Mouse (Mus musculus): ENCODE data around the gene Prlr.

Prlr gene

GRCm38 (mm10) chr15:10177083-10177482, at the start of gene Prlr:
Gene Prlr, plus strand, starts transcription at chr15:10177238.
- peak; percentile 13 for DNase-seq (ENCODE audit: low read depth, low spot score)

GRCm38 (mm10) chr15:10133781-10134180, 43.3 kb upstream of the Prlr start:
- DNase-seq (ENCODE audit: low read depth, low spot score): no peak

- no peak for DNase-seq (ENCODE audit: low read depth, low spot score)
Observed at GRCm38 (mm10) chr15:10134889-10135288, 42.1 kb upstream of the Prlr start.

GRCm38 (mm10) chr15:10144520-10144919, 32.5 kb upstream of the Prlr start:
- DNase-seq (ENCODE audit: low read depth, low spot score): no peak

GRCm38 (mm10) chr15:10148196-10148595, 28.8 kb upstream of the Prlr start:
- DNase-seq (ENCODE audit: low read depth, low spot score): no peak

- no peak for DNase-seq (ENCODE audit: low read depth, low spot score)
Observed at GRCm38 (mm10) chr15:10160663-10161062, 16.4 kb upstream of the Prlr start.

GRCm38 (mm10) chr15:10175078-10175477, 2.0 kb upstream of the Prlr start:
- no peak for DNase-seq (ENCODE audit: low read depth, low spot score)

- no peak for DNase-seq (ENCODE audit: low read depth, low spot score)
Observed at GRCm38 (mm10) chr15:10175656-10176055, 1.4 kb upstream of the Prlr start.

GRCm38 (mm10) chr15:10177519-10178130, 587 bp downstream of the Prlr start:
- peak; percentile 19 for DNase-seq (ENCODE audit: low read depth, low spot score)

GRCm38 (mm10) chr15:10178131-10178566, 1.1 kb downstream of the Prlr start:
- DNase-seq (ENCODE audit: low read depth, low spot score): peak; percentile 6

GRCm38 (mm10) chr15:10180694-10181093, 3.7 kb downstream of the Prlr start:
- no peak for DNase-seq (ENCODE audit: low read depth, low spot score)

GRCm38 (mm10) chr15:10192101-10192630, 15.1 kb downstream of the Prlr start:
- no peak for DNase-seq (ENCODE audit: low read depth, low spot score)

GRCm38 (mm10) chr15:10200991-10201390, 24.0 kb downstream of the Prlr start:
- no peak for DNase-seq (ENCODE audit: low read depth, low spot score)

- no peak for DNase-seq (ENCODE audit: low read depth, low spot score)
Observed at GRCm38 (mm10) chr15:10202504-10203302, 25.7 kb downstream of the Prlr start.

GRCm38 (mm10) chr15:10210261-10210770, 33.3 kb downstream of the Prlr start:
- no peak for DNase-seq (ENCODE audit: low read depth, low spot score)

GRCm38 (mm10) chr15:10211992-10212391, 35.0 kb downstream of the Prlr start:
- no peak for DNase-seq (ENCODE audit: low read depth, low spot score)

- no peak for DNase-seq (ENCODE audit: low read depth, low spot score)
Observed at GRCm38 (mm10) chr15:10213213-10213612, 36.2 kb downstream of the Prlr start.

GRCm38 (mm10) chr15:10213710-10214109, 36.7 kb downstream of the Prlr start:
- DNase-seq (ENCODE audit: low read depth, low spot score): no peak

GRCm38 (mm10) chr15:10215719-10216118, 38.7 kb downstream of the Prlr start:
- no peak for DNase-seq (ENCODE audit: low read depth, low spot score)

GRCm38 (mm10) chr15:10216189-10216588, 39.2 kb downstream of the Prlr start:
- DNase-seq (ENCODE audit: low read depth, low spot score): no peak

- no peak for DNase-seq (ENCODE audit: low read depth, low spot score)
Observed at GRCm38 (mm10) chr15:10223614-10224155, 46.6 kb downstream of the Prlr start.

- no peak for DNase-seq (ENCODE audit: low read depth, low spot score)
Observed at GRCm38 (mm10) chr15:10225701-10226100, 48.7 kb downstream of the Prlr start.

Measured in forelimb bud, embryonic 11.5 days (tissue).